Comparison of ENCODE assay signal across 7 mouse cellular contexts in the genomic region with DNA sequence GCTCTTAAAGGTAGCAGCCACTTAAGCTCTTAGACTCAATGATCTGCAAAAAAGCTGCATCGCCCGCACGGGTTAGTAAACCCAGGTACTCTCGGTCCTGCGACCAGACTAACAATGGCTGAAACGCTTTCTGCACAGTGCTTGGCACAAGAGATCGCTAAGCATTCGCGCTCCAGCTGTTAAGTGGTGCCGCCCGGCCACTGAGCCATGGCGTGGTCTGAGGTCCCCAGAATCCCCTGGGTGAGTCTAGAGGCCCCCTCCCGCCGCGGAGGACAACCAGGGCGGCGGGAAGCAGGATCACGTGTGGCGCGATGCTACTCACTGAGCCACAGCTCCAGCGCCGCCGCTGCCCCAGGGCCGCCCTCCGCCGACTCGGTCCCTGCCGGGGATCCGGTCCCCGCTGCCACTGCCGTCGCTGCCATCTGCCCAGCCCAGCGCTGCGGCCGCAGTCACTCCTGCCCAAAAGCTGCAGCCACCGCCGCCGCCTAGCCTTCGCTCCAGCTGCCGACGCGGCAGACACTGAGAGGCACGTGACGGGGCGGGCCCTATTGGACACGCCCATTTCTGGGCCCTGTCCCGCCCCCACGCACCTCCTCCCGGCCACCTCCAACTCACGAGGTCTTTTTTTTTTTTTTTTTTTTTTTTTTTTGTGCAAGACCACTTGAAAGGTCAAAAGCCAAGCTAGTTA. TPM values are rescaled to one million over a fixed set of nuclear protein-coding genes. Genes with fewer than 3 reads are reported as not detected.
DNase-seq lines count a peak whose midpoint lies in the region; ATAC-seq lines count a peak whose summit lies in the region.

Gene Gga2, minus strand, starts transcription at position 556 of the 688 bp plus-strand sequence.

- under 1% methylated on average over 50 of the region's 50 CpGs for WGBS in intestine, embryonic 16.5 days
- WGBS in midbrain, embryonic 11.5 days: under 1% methylated on average over 50 of the region's 50 CpGs

- DNase-seq in adrenal gland, adult 18-20 months (ENCODE audit: low spot score in 2 of 2): peak; percentile 85 to 86
- peak; percentile 95 for DNase-seq in embryo, embryonic 11 days
- peak; percentile 82 to 83 for DNase-seq in gastrocnemius, postnatal 36 days
- peak; percentile 84 to 86 for DNase-seq in left cerebral cortex, postnatal 36 days (ENCODE audit: low spot score in 2 of 2)
- peak; percentile 99 for DNase-seq in midbrain, embryonic 11.5 days (ENCODE audit: low spot score, missing footprints)
- peak; percentile 84 for DNase-seq in skeletal muscle tissue, adult 2 months (ENCODE audit: low read depth, low spot score)

- H3K27ac ChIP-seq in intestine, embryonic 16.5 days (ENCODE audit: low read length): peak within 1 kb of the TSS; percentile 68
- H3K27ac ChIP-seq in midbrain, embryonic 11.5 days (ENCODE audit: low read depth, low read length): peak within 1 kb of the TSS; percentile 88

- H3K9me3 ChIP-seq in intestine, embryonic 16.5 days (ENCODE audit: control insufficient read depth, low read length): no peaks in the 10 kb centered on the region
- H3K9me3 ChIP-seq in midbrain, embryonic 11.5 days (ENCODE audit: control insufficient read depth, low read length): no peaks in the 10 kb centered on the region

- peak; percentile 78 for ATAC-seq in intestine, embryonic 16.5 days
- peak; percentile 91 for ATAC-seq in midbrain, embryonic 11.5 days (ENCODE audit: low FRiP score)

- H3K4me1 ChIP-seq in intestine, embryonic 16.5 days (ENCODE audit: control insufficient read depth, insufficient read depth, low read length): peaks cover 28% of the 10 kb centered on the region
- H3K4me1 ChIP-seq in midbrain, embryonic 11.5 days (ENCODE audit: control insufficient read depth, insufficient read depth, low read length): peaks cover 13% of the 10 kb centered on the region

- no peaks in the 10 kb centered on the region for H3K27me3 ChIP-seq in intestine, embryonic 16.5 days (replicated peaks; ENCODE audit: control insufficient read depth, insufficient read depth, low read length)
- H3K27me3 ChIP-seq in midbrain, embryonic 11.5 days (ENCODE audit: control insufficient read depth, insufficient read depth, low read length): no peaks in the 10 kb centered on the region

- H3K36me3 ChIP-seq in intestine, embryonic 16.5 days (ENCODE audit: control insufficient read depth, insufficient read depth, low read length): no peaks in the 10 kb centered on the region
- no peaks in the 10 kb centered on the region for H3K36me3 ChIP-seq in midbrain, embryonic 11.5 days (ENCODE audit: control insufficient read depth, insufficient read depth, low read length)

- peak within 1 kb of the TSS; percentile 85 for H3K4me2 ChIP-seq in intestine, embryonic 16.5 days (ENCODE audit: low read depth, low read length)
- peak within 1 kb of the TSS; percentile 52 for H3K4me2 ChIP-seq in midbrain, embryonic 11.5 days

- H3K4me3 ChIP-seq in intestine, embryonic 16.5 days (ENCODE audit: low read length): peak within 1 kb of the TSS; percentile 82
- H3K4me3 ChIP-seq in midbrain, embryonic 11.5 days (ENCODE audit: low read depth, low read length): peak within 1 kb of the TSS; percentile 75

- H3K9ac ChIP-seq in intestine, embryonic 16.5 days (ENCODE audit: low read depth, low read length): peak within 1 kb of the TSS; percentile 87
- H3K9ac ChIP-seq in midbrain, embryonic 11.5 days (ENCODE audit: low read length): peak within 1 kb of the TSS; percentile 89

- intact Hi-C loops in gastrocnemius, postnatal 36 days (cut with DNase I): loop anchor here (5.0 kb wide), 1 partner anchor 41 kb away; no protein-coding TSS in a partner anchor
- intact Hi-C loops in left cerebral cortex, postnatal 36 days (cut with DNase I): no loop called here

RNA-seq across cellular contexts. Expression of gene Gga2, which starts in this region (rescaled TPM):
- 10 to 100 TPM; 17.4 to 36.3 TPM for total RNA-seq in adrenal gland, adult 18-20 months (2021)
- 10 to 100 TPM; 12.9 to 14.0 TPM for total RNA-seq in gastrocnemius, postnatal 36 days (2021)
- polyA plus RNA-seq in intestine, embryonic 16.5 days (2015; fragmentation: Nextera tagmentation; extraction: Ambion mirVana): 118 and 132 TPM in 2 replicates
- 10 to 100 TPM; 26.8 to 34.8 TPM for total RNA-seq in left cerebral cortex, postnatal 36 days (2021)
- 54.1 and 55.7 TPM in 2 replicates for polyA plus RNA-seq in midbrain, embryonic 11.5 days (2014; fragmentation: Nextera tagmentation; extraction: Ambion mirVana)

Comparison
In these comparisons a context has a peak if more than half of its experiments do, and no peak if none do; other contexts are left out.
1. Peak in every context shown above with its lines: DNase-seq, ATAC-seq, H3K4me3 ChIP-seq and H3K27ac ChIP-seq.